Mouse (Mus musculus) stomach, embryonic 15.5 days (tissue): ENCODE results near the gene Tsc22d2. TPM values are rescaled to one million over a fixed set of nuclear protein-coding genes. Genes with fewer than 3 reads are reported as not detected.

Experiments used
- ATAC-seq: fragments of 200-750 bp; cut with Nextera tagmentation; 2 replicates; pipeline ENCODE4 v1.8.0; 2017; ENCODE audit warnings: low read depth, moderate number of reproducible peaks, moderate TSS enrichment; ENCODE audit not compliant: insufficient read depth, low FRiP score
- H3K27ac ChIP-seq: fragments of 300-500 bp; sonication (generic); 2 replicates; pipeline ENCODE4 v1.5.1; 2015; ENCODE audit warnings: mild to moderate bottlenecking, inconsistent platforms
- H3K27me3 ChIP-seq: fragments of 300-500 bp; sonication (generic); replicated peaks from 2 replicates; pipeline ENCODE4 v1.6.1; 2015; ENCODE audit warnings: inconsistent platforms
- H3K36me3 ChIP-seq: fragments of 300-500 bp; sonication (generic); 2 replicates; pipeline ENCODE4 v1.6.1; 2015; ENCODE audit warnings: inconsistent platforms
- H3K4me1 ChIP-seq: fragments of 300-500 bp; sonication (generic); 2 replicates; pipeline ENCODE4 v1.6.1; 2015; ENCODE audit warnings: inconsistent platforms
- H3K4me2 ChIP-seq: fragments of 300-500 bp; sonication (generic); 2 replicates; pipeline ENCODE4 v1.6.1; 2015; ENCODE audit warnings: mild to moderate bottlenecking, inconsistent platforms
- H3K4me3 ChIP-seq: fragments of 300-500 bp; sonication (generic); replicated peaks from 2 replicates; pipeline ENCODE4 v1.5.1; 2015; ENCODE audit warnings: inconsistent platforms
- H3K9ac ChIP-seq: fragments of 300-500 bp; sonication (generic); 2 replicates; pipeline ENCODE4 v1.6.1; 2015; ENCODE audit warnings: inconsistent platforms
- H3K9me3 ChIP-seq: fragments of 300-500 bp; sonication (generic); 2 replicates; pipeline ENCODE4 v1.6.1; 2016; ENCODE audit warnings: inconsistent platforms
- WGBS: fragments of 180-500 bp; shearing (Covaris S2); methylation state at CpG from one replicate; pipeline ENCODE4 v1.1.7; 2015; 5-methylcytosine and 5-hydroxymethylcytosine counted together
- polyA plus RNA-seq: library from polyadenylated mRNA; unstranded; fragments of >200 nt; fragmentation: Nextera tagmentation; extraction: Ambion mirVana; gene quantifications from 2 replicates; pipeline ENCODE4 v1.2.1, GENCODE M21; 2015

Gene Tsc22d2
- polyA plus RNA-seq, 1 experiment from 2014 or later = 11.0 TPM

GRCm38 (mm10) chr3:58399931-58400330 is 14.6 kb upstream of the Tsc22d2 start:
- WGBS = 51% methylated on average over 3 of the region's 3 CpGs
- H3K27me3 ChIP-seq = no peaks in the 10 kb centered on the region
- ATAC-seq = no peak
- no peaks in the 10 kb centered on the region for H3K4me1 ChIP-seq
- no peak overlapping the region for H3K4me2 ChIP-seq
- H3K9ac ChIP-seq = no peak overlapping the region
- no peak overlapping the region for H3K27ac ChIP-seq
- no peaks in the 10 kb centered on the region for H3K36me3 ChIP-seq
- no peaks in the 10 kb centered on the region for H3K9me3 ChIP-seq
- H3K4me3 ChIP-seq = no peak overlapping the region

- H3K4me2 ChIP-seq = no peak overlapping the region
- no peak overlapping the region for H3K9ac ChIP-seq
- no peak overlapping the region for H3K27ac ChIP-seq
- no peaks in the 10 kb centered on the region for H3K4me1 ChIP-seq
- no peaks in the 10 kb centered on the region for H3K27me3 ChIP-seq
- no peak overlapping the region for H3K4me3 ChIP-seq
- H3K9me3 ChIP-seq = no peaks in the 10 kb centered on the region
- H3K36me3 ChIP-seq = no peaks in the 10 kb centered on the region
- no peak for ATAC-seq
Observed at GRCm38 (mm10) chr3:58411669-58412068, 2.8 kb upstream of the Tsc22d2 start.

- H3K4me1 ChIP-seq = no peaks in the 10 kb centered on the region
- H3K27me3 ChIP-seq = no peaks in the 10 kb centered on the region
- 34% methylated on average over 5 of the region's 5 CpGs for WGBS
- peak overlapping the region; percentile 50 for H3K4me2 ChIP-seq
- H3K27ac ChIP-seq = peak overlapping the region; percentile 98
- H3K9ac ChIP-seq = no peak overlapping the region
- peak overlapping the region; percentile 86 for H3K4me3 ChIP-seq
- no peaks in the 10 kb centered on the region for H3K36me3 ChIP-seq
- no peaks in the 10 kb centered on the region for H3K9me3 ChIP-seq
- ATAC-seq = no peak
Observed at GRCm38 (mm10) chr3:58413671-58414070, 844 bp upstream of the Tsc22d2 start.

GRCm38 (mm10) chr3:58414986-58415883 is 720 bp downstream of the Tsc22d2 start:
- H3K27ac ChIP-seq = peak overlapping the region; percentile 98
- peak overlapping the region; percentile 96 for H3K9ac ChIP-seq
- H3K27me3 ChIP-seq = no peaks in the 10 kb centered on the region
- H3K4me1 ChIP-seq = no peaks in the 10 kb centered on the region
- H3K4me3 ChIP-seq = peak overlapping the region; percentile 86
- H3K36me3 ChIP-seq = no peaks in the 10 kb centered on the region
- ATAC-seq = peak; percentile 67
- peak overlapping the region; percentile 91 for H3K4me2 ChIP-seq
- WGBS = under 1% methylated on average over 100 of the region's 113 CpGs
- no peaks in the 10 kb centered on the region for H3K9me3 ChIP-seq

GRCm38 (mm10) chr3:58415884-58416725 is 1.6 kb downstream of the Tsc22d2 start:
- ATAC-seq = peak; percentile 71
- H3K9me3 ChIP-seq = no peaks in the 10 kb centered on the region
- H3K36me3 ChIP-seq = no peaks in the 10 kb centered on the region
- no peaks in the 10 kb centered on the region for H3K4me1 ChIP-seq
- H3K4me2 ChIP-seq = peak overlapping the region; percentile 91
- H3K27me3 ChIP-seq = no peaks in the 10 kb centered on the region
- under 1% methylated on average over 84 of the region's 85 CpGs for WGBS
- peak overlapping the region; percentile 96 for H3K9ac ChIP-seq
- peak overlapping the region; percentile 86 for H3K4me3 ChIP-seq
- H3K27ac ChIP-seq = peak overlapping the region; percentile 98

GRCm38 (mm10) chr3:58416726-58417437 is 2.4 kb downstream of the Tsc22d2 start:
- Histone ChIP-seq H3K27ac (peak overlapping the region; percentile 98), H3K9ac (peak overlapping the region; percentile 96), H3K4me3 (peak overlapping the region; percentile 86), H3K4me2 (peak overlapping the region; percentile 91), H3K36me3 (no peaks in the 10 kb centered on the region), H3K9me3 (no peaks in the 10 kb centered on the region), H3K4me1 (no peaks in the 10 kb centered on the region), H3K27me3 (no peaks in the 10 kb centered on the region)
- peak; percentile 52 for ATAC-seq
- WGBS = under 1% methylated on average over 39 of the region's 39 CpGs

GRCm38 (mm10) chr3:58418724-58419705 is 4.5 kb downstream of the Tsc22d2 start:
- H3K9ac ChIP-seq = no peak overlapping the region

GRCm38 (mm10) chr3:58428861-58429260 is 14.3 kb downstream of the Tsc22d2 start:
- 75% methylated on average over 1 of the region's 1 CpGs for WGBS

More at GRCm38 (mm10) chr3:58418724-58419705, 4.5 kb downstream of the Tsc22d2 start:
- H3K9me3 ChIP-seq = no peaks in the 10 kb centered on the region
- no peak for ATAC-seq
- H3K27ac ChIP-seq = no peak overlapping the region
- peak overlapping the region; percentile 91 for H3K4me2 ChIP-seq
- H3K36me3 ChIP-seq = no peaks in the 10 kb centered on the region
- 26% methylated on average over 5 of the region's 5 CpGs for WGBS
- H3K27me3 ChIP-seq = no peaks in the 10 kb centered on the region
- H3K4me3 ChIP-seq = peak overlapping the region; percentile 32
- no peaks in the 10 kb centered on the region for H3K4me1 ChIP-seq

GRCm38 (mm10) chr3:58434414-58434813 is 19.9 kb downstream of the Tsc22d2 start:
- H3K9me3 ChIP-seq = no peaks in the 10 kb centered on the region
- no peak overlapping the region for H3K4me2 ChIP-seq
- H3K9ac ChIP-seq = no peak overlapping the region
- no peak overlapping the region for H3K27ac ChIP-seq
- no peak for ATAC-seq
- H3K36me3 ChIP-seq = no peaks in the 10 kb centered on the region
- no peaks in the 10 kb centered on the region for H3K27me3 ChIP-seq
- H3K4me3 ChIP-seq = no peak overlapping the region
- 89% methylated on average over 2 of the region's 2 CpGs for WGBS
- no peaks in the 10 kb centered on the region for H3K4me1 ChIP-seq

More at GRCm38 (mm10) chr3:58428861-58429260, 14.3 kb downstream of the Tsc22d2 start:
- Histone ChIP-seq H3K9ac (no peak overlapping the region), H3K27ac (no peak overlapping the region), H3K36me3 (no peaks in the 10 kb centered on the region), H3K27me3 (no peaks in the 10 kb centered on the region), H3K4me3 (no peak overlapping the region), H3K9me3 (no peaks in the 10 kb centered on the region), H3K4me2 (no peak overlapping the region), H3K4me1 (no peaks in the 10 kb centered on the region)
- no peak for ATAC-seq

- Histone ChIP-seq H3K4me2 (no peak overlapping the region), H3K4me3 (no peak overlapping the region), H3K9ac (no peak overlapping the region), H3K36me3 (no peaks in the 10 kb centered on the region), H3K4me1 (no peaks in the 10 kb centered on the region), H3K27ac (no peak overlapping the region), H3K27me3 (no peaks in the 10 kb centered on the region), H3K9me3 (no peaks in the 10 kb centered on the region)
- no peak for ATAC-seq
- 97% methylated on average over 2 of the region's 2 CpGs for WGBS
Observed at GRCm38 (mm10) chr3:58448230-58448629, 33.7 kb downstream of the Tsc22d2 start.

- Histone ChIP-seq H3K27me3 (no peaks in the 10 kb centered on the region), H3K4me3 (no peak overlapping the region), H3K36me3 (no peaks in the 10 kb centered on the region), H3K4me2 (no peak overlapping the region), H3K4me1 (no peaks in the 10 kb centered on the region), H3K27ac (no peak overlapping the region), H3K9me3 (no peaks in the 10 kb centered on the region), H3K9ac (no peak overlapping the region)
- 87% methylated on average over 3 of the region's 3 CpGs for WGBS
- ATAC-seq = no peak
Observed at GRCm38 (mm10) chr3:58449487-58449886, 35.0 kb downstream of the Tsc22d2 start.
